Mouse (Mus musculus) lung, embryonic 16.5 days (tissue): ENCODE data around the gene Cck. TPM values are rescaled to one million over a fixed set of nuclear protein-coding genes. Genes with fewer than 3 reads are reported as not detected.

Experiments used
- ATAC-seq: fragments of 200-750 bp; cut with Nextera tagmentation; 2 replicates; pipeline ENCODE4 v1.8.0; 2017; ENCODE audit warnings: low read depth, mild to moderate bottlenecking, moderate library complexity
- H3K27ac ChIP-seq: fragments of 300-500 bp; sonication (generic); 2 replicates; pipeline ENCODE4 v1.5.1; 2014; ENCODE audit warnings: mild to moderate bottlenecking, control low read depth, low read length
- H3K27me3 ChIP-seq: fragments of 300-500 bp; sonication (generic); 2 replicates; pipeline ENCODE4 v1.6.1; 2014; ENCODE audit warnings: low read depth, low read length, mixed read lengths; ENCODE audit not compliant: control insufficient read depth, insufficient read depth
- H3K36me3 ChIP-seq: fragments of 300-500 bp; sonication (generic); 2 replicates; pipeline ENCODE4 v1.6.1; 2014; ENCODE audit warnings: low read length; ENCODE audit not compliant: control insufficient read depth, insufficient read depth
- H3K4me1 ChIP-seq: fragments of 300-500 bp; sonication (generic); replicated peaks from 2 replicates; pipeline ENCODE4 v1.6.1; 2014; ENCODE audit warnings: low read length, mixed read lengths; ENCODE audit not compliant: control insufficient read depth, insufficient read depth
- H3K4me2 ChIP-seq: fragments of 300-500 bp; sonication (generic); 2 replicates; pipeline ENCODE4 v1.6.1; 2014; ENCODE audit warnings: low read depth, low read length, control low read depth
- H3K4me3 ChIP-seq: fragments of 300-500 bp; sonication (generic); 2 replicates; pipeline ENCODE4 v1.5.1; 2014; ENCODE audit warnings: mild to moderate bottlenecking, low read length, control low read depth
- H3K9ac ChIP-seq: fragments of 300-500 bp; sonication (generic); 2 replicates; pipeline ENCODE4 v1.6.1; 2014; ENCODE audit warnings: low read length, control low read depth
- H3K9me3 ChIP-seq: fragments of 300-500 bp; sonication (generic); 2 replicates; pipeline ENCODE4 v1.6.1; 2016; ENCODE audit warnings: low read length; ENCODE audit not compliant: control insufficient read depth
- WGBS: fragments of 180-500 bp; shearing (Covaris S2); extraction: QIAGEN DNeasy Blood & Tissue Kit; methylation state at CpG from one replicate; pipeline ENCODE4 v1.1.7; 2014; 5-methylcytosine and 5-hydroxymethylcytosine counted together
- polyA plus RNA-seq: library from polyadenylated mRNA; unstranded; fragments of >200 nt; fragmentation: Nextera tagmentation; extraction: Ambion mirVana; gene quantifications from 2 replicates; pipeline ENCODE4 v1.2.1, GENCODE M21; 2015

Cck gene
- polyA plus RNA-seq, 1 experiment from 2014 or later, result 0.38 TPM

GRCm38 (mm10) chr9:121446431-121446831 is 49.1 kb downstream of the Cck start:
- Histone ChIP-seq H3K36me3 (peaks cover 36% of the 10 kb centered on the region), H3K27ac (no peak overlapping the region), H3K4me1 (no peaks in the 10 kb centered on the region), H3K9me3 (no peaks in the 10 kb centered on the region), H3K27me3 (no peaks in the 10 kb centered on the region), H3K4me3 (no peak overlapping the region), H3K4me2 (no peak overlapping the region), H3K9ac (no peak overlapping the region)
- 88% methylated on average over 13 of the region's 13 CpGs for WGBS
- no peak for ATAC-seq

- H3K36me3 ChIP-seq, result peaks cover 33% of the 10 kb centered on the region
- H3K4me1 ChIP-seq, result no peaks in the 10 kb centered on the region
- H3K9ac ChIP-seq, result no peak overlapping the region
- H3K4me3 ChIP-seq, result no peak overlapping the region
- no peaks in the 10 kb centered on the region for H3K27me3 ChIP-seq
- ATAC-seq, result no peak; the same call in 1 of the 2 replicates
- H3K4me2 ChIP-seq, result no peak overlapping the region
- H3K9me3 ChIP-seq, result no peaks in the 10 kb centered on the region
- H3K27ac ChIP-seq, result no peak overlapping the region
- 86% methylated on average over 2 of the region's 2 CpGs for WGBS
Observed at GRCm38 (mm10) chr9:121445364-121445763, 50.1 kb downstream of the Cck start.

GRCm38 (mm10) chr9:121444367-121444707 is 51.2 kb downstream of the Cck start:
- H3K9ac ChIP-seq, result no peak overlapping the region
- no peak overlapping the region for H3K27ac ChIP-seq
- no peak overlapping the region for H3K4me3 ChIP-seq
- ATAC-seq, result no peak
- no peaks in the 10 kb centered on the region for H3K9me3 ChIP-seq
- H3K4me1 ChIP-seq, result no peaks in the 10 kb centered on the region
- no peak overlapping the region for H3K4me2 ChIP-seq
- 67% methylated on average over 3 of the region's 3 CpGs for WGBS
- no peaks in the 10 kb centered on the region for H3K27me3 ChIP-seq
- peaks cover 30% of the 10 kb centered on the region for H3K36me3 ChIP-seq

GRCm38 (mm10) chr9:121443696-121444366 is 51.7 kb downstream of the Cck start:
- H3K36me3 ChIP-seq, result peaks cover 30% of the 10 kb centered on the region
- H3K9me3 ChIP-seq, result no peaks in the 10 kb centered on the region
- 0 out of 2 replicates have a peak, but pooled peaks have one; percentile 26 for ATAC-seq
- H3K27ac ChIP-seq, result no peak overlapping the region
- no peak overlapping the region for H3K4me2 ChIP-seq
- no peak overlapping the region for H3K9ac ChIP-seq
- no peaks in the 10 kb centered on the region for H3K27me3 ChIP-seq
- H3K4me1 ChIP-seq, result no peaks in the 10 kb centered on the region
- H3K4me3 ChIP-seq, result no peak overlapping the region
- WGBS, result 75% methylated on average over 31 of the region's 31 CpGs

GRCm38 (mm10) chr9:121442145-121442544 is 53.3 kb downstream of the Cck start:
- H3K36me3 ChIP-seq, result peaks cover 23% of the 10 kb centered on the region
- no peak overlapping the region for H3K4me2 ChIP-seq
- ATAC-seq, result no peak

More at GRCm38 (mm10) chr9:121442145-121442544, 53.3 kb downstream of the Cck start:
- no peaks in the 10 kb centered on the region for H3K27me3 ChIP-seq
- no peaks in the 10 kb centered on the region for H3K4me1 ChIP-seq
- H3K4me3 ChIP-seq, result no peak overlapping the region
- no peaks in the 10 kb centered on the region for H3K9me3 ChIP-seq
- 56% methylated on average over 1 of the region's 1 CpGs for WGBS
- no peak overlapping the region for H3K27ac ChIP-seq
- no peak overlapping the region for H3K9ac ChIP-seq

Other genes starting within 250 kb of the Cck start
- 147 and 155 TPM in 2 replicates for gene Ulk4, start 218.5 kb downstream of the Cck start, polyA plus RNA-seq
- gene Trak1, start 198.2 kb downstream of the Cck start, polyA plus RNA-seq, result 27.1 and 29.2 TPM in 2 replicates
- gene Lyzl4, start 146.4 kb upstream of the Cck start, polyA plus RNA-seq, result 0.34 TPM in 1 of 2 replicates, not detected in the other
- gene Vipr1, start 147.0 kb upstream of the Cck start, polyA plus RNA-seq, result 0.36 and 0.50 TPM in 2 replicates
- gene Sec22c, start 209.8 kb upstream of the Cck start, polyA plus RNA-seq, result 9.2 and 10.0 TPM in 2 replicates
- 94.0 and 104 TPM in 2 replicates for gene Ss18l2, start 214.6 kb upstream of the Cck start, polyA plus RNA-seq
- 61.9 and 69.5 TPM in 2 replicates for gene Nktr, start 223.5 kb upstream of the Cck start, polyA plus RNA-seq